Mouse (Mus musculus) retina, postnatal 1 day (tissue): ENCODE measurements around the gene Hlcs.
A peak's percentile ranks its signal among the peaks of the same experiment; 100 is the strongest.

Experiments
- DNase-seq: peaks from one replicate; pipeline ENCODE4 v3.0.0-alpha.2; 2012

Gene Hlcs

GRCm38 (mm10) chr16:94241126-94241525 lies 72.2 kb downstream of the Hlcs start:
- no peak for DNase-seq

DNA sequence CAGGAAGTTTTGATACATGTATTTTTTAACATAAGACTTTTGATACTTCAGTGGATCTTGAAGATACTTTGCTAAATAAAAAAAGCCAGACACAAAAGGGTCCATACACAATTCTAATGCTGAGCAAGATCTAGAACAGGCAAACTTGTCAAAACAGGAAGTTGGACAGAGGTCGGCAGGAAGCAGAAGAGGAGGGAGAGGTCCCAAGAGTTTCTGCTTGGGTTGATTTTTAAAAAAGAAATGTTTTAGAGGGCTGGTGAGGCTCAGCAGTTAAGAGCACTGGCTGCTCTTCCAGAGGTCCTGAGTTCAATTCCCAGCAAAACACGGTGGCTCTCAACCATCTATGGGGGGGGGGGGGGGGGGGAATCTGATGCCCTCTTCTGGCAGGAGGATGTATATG lies 73.2 kb downstream of the Hlcs start:
- DNase-seq = no peak

GRCm38 (mm10) chr16:94239567-94239966 lies 73.8 kb downstream of the Hlcs start:
- no peak for DNase-seq

DNA sequence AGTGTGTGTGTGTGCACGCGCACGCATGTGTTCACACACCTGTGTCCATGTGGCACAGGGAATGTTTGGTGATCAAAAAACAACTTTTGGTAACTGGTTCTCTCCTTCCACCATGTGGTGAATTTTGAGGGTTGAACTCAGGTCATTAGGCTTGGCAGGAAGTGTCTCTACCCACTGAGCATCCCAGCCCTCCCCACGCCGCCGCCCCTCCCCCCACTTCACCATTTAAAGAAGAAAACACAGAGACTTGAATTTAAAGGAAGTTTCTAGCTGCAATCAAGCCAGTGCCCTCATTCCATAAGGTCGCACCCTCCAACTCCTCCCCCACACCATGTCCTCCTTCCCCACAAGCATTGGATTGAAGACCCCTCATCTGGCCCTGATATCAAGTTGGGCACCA lies 74.2 kb downstream of the Hlcs start:
- no peak for DNase-seq

GRCm38 (mm10) chr16:94237130-94237484 lies 76.3 kb downstream of the Hlcs start:
- DNase-seq = no peak

- peak; percentile 55 for DNase-seq
Measured at GRCm38 (mm10) chr16:94236226-94237129, 76.9 kb downstream of the Hlcs start.

DNA sequence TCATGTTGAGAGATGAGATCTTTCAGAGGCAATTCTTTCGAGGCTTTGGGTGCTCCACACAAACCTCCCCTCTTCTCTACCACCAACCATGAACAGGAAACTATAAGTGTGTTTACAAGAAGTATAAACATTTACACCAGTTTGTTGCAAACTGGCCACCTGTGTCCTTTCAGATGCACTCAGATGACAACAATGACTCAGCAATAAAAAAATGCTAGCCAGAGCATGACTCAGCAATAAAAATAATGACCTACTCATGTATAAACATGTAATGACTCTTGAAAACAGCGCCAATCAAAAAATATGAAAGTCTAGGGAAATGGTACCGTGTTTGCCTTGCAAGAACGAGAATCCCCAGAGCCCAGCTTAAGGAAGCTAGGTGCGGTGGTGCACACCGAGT lies 77.7 kb downstream of the Hlcs start:
- DNase-seq = no peak

- DNase-seq = no peak
Measured at GRCm38 (mm10) chr16:94234202-94234601, 79.2 kb downstream of the Hlcs start.

- no peak for DNase-seq
Measured at GRCm38 (mm10) chr16:94230909-94231575, 82.3 kb downstream of the Hlcs start.

GRCm38 (mm10) chr16:94230499-94230898 lies 82.9 kb downstream of the Hlcs start:
- DNase-seq = no peak

- DNase-seq = no peak
Measured at GRCm38 (mm10) chr16:94229890-94230289, 83.5 kb downstream of the Hlcs start.

DNA sequence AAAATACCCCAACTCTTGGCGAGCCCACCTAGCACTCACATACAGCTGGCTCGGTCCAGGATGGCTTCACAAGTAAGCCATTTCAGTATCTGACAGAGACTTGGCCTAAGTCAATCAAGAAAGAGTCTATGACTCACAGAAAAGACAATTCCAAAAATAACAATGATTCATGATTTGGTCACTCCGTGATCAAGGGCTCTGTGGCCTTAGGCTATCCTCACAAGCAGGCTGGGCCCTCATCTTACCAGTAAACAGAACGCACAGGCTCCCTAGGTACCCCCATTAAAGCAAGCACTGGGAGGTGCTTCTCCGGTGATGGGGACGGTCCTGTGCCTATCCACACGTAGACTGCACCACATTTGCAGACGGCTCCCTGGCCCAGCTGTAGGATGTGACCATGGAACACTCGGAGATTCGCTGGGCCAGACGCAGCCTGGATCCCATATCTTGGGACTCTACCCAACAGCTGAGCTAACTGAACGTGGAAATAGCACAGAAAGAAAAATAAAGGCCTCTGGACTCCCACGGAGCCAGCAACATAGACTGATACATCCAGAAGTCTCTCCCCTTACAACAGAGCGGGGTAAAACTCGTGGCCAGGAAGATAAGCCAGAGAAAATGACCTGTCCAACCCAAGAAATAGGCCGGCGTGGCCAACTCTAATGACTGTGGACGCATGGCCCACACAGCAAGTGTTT lies 84.4 kb downstream of the Hlcs start:
- no peak for DNase-seq

DNA sequence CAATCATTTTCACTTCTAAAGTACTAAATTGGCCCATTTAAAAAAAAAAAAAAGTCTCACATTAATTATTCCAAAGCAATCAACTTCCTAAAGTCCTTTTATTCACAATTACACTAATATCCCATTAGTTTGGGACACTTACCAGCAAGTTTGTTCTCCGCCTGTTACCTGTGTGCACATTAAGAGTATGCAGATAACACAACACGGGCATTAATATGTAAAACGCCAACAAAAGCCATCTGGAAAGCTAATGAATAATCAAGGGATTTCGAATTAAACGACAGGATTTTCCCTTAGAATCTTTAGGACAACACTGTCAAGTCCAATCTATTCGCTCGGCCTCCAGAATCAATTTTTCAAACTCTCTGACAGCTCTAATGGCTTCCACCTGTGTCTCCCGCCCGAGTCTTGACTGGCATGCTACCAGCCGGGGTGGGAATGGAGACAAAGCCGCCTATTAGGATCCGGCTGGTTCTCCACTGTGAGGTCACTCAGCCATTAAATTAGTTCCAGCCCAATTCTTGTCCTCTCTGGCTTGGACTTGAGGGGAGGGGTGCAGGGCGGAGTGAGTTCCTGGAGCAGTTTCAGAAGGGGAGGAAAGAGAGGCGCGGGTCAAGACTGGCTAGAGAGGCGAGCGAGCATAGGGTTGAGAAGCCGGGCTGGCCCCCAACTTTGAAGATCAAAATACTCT lies 85.9 kb downstream of the Hlcs start:
- DNase-seq = peak; percentile 97

GRCm38 (mm10) chr16:94223363-94223720 lies 90.0 kb downstream of the Hlcs start:
- no peak for DNase-seq

DNA sequence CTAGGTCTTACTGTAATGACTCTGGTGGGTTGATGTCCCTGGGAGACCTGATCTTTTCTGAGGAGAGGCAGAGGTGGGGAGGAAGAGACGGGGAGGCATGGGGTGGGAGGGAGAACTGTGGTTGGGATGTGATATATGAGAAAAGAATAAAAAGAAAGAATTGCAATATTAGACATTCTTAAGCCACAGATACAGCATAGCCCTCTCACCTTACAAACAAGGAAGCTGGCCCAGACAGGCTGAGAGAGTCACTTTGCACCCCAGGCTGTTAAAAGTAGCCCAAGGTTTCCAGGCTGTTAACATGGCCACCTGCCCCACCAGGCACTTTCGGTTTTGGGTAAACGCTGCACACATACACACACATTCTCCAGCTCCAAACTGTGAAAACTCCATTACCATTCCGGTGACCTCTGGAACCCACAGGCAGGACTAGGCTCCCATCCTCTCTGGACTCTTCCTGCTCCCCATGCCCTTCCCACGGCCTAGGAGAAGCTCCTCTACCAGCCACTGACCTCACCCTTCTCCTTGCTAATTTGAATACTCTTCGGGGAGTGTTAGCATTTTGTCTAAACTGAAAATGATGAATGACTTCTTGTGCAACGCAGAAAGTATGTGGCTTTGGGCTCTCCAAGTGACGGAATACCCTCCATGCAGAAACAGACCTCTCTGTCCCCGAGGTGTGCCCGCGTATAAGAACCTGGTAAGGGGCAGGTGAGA lies 90.6 kb downstream of the Hlcs start:
- DNase-seq = no peak

DNA sequence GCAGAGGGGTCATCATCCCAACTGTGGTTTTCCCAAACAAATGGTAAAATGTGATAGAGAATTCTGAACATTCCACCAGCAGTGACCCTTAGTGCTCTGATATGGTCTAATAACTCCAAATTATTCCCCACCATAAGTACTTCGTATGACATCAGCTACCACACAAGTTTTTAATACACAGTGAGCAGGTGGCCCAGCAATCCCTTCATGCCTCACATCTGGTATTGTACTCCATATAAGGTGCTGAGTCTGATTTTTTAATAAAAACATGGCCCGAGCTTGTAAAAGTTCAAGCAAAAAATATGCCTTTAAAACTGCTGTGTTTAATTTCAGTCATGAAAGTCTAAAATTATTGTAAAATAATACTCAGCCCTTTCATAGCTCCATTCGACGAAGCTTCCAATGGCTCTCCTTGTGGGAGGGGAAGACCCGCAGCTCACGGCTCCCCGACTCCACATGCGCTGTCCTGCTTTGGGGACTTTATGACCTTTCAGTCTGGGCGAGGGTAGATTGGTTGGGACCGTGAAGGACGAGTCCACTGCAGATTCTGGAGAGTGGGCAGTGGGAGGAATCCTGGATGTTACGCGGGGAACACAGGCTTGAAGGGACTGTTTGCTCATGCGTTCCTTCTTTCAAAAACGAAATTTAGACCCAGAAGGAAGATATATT lies 102.5 kb downstream of the Hlcs start:
- DNase-seq = no peak

GRCm38 (mm10) chr16:94209626-94210025 lies 103.7 kb downstream of the Hlcs start:
- DNase-seq = peak; percentile 47

- peak; percentile 59 for DNase-seq
Measured at GRCm38 (mm10) chr16:94208826-94209225, 104.5 kb downstream of the Hlcs start.

DNA sequence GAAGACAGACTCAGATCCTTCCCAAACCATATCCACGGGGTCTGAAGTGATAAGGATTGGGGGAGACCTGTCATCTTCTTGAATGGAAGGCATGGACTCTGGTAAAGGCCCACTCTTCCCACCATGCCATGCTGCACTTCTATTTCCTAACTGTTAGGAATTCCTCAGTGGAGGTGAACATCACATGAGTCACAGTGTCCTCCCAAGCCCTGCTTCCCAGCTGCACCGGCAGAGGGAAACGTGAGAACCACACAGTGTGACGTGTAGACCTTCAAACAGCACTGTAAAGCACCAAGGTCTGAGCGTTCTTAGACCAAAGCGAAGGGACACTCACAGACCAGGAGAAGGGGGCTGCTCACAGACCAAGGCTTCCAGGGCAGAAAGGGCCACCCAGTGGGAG lies 105.2 kb downstream of the Hlcs start:
- DNase-seq = no peak

GRCm38 (mm10) chr16:94205528-94206484 lies 107.6 kb downstream of the Hlcs start:
- no peak for DNase-seq

DNA sequence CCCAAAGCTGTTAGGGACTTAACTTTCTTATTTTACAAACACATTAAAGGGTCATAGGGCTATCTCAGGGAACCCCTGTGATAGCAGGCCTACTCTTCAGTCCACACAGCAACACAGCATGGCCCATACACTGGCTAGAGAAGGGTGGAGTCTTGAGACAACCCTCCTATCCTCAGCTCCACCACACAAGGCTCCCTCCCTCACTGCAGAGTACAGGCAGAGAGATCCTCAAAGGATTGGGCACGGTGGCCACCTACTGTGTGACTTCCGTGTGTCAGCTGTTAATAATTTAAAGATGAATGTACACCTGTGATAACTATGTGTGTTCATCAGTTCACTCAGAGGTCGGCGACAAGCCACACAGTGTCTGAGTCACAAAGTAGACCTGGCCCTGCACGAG lies 112.0 kb downstream of the Hlcs start:
- DNase-seq = no peak
